Mouse (Mus musculus) MEL (cell line): ENCODE measurements at regions not wholly inside any gene's neighbourhood (a gene's known extent, or its start where the extent isn't known, plus 50 kb on each side); places are given as distances from the start of the nearest gene placed in this dataset.

Experiments
- DNase-seq: peaks from one replicate; pipeline ENCODE4 v3.0.0; 2011; ENCODE audit warnings: low read depth, low spot score
- H3K27ac ChIP-seq: 2 replicates; pipeline ENCODE4 v1.5.1; 2012; ENCODE audit warnings: low read depth, mild to moderate bottlenecking, control low read depth, low read length, moderate library complexity; ENCODE audit not compliant: control insufficient read depth
- H3K27me3 ChIP-seq, 2 experiments: fragments of 150-350 bp in 1 of 2; sonication (generic) in 1 of 2; 2 replicates each; pipeline ENCODE4 v1.6.1; 2012; ENCODE audit warnings: low read length in 2 of 2, mild to moderate bottlenecking in 2 of 2, improper control_type of control experiment in 1 of 2, moderate library complexity in 1 of 2; ENCODE audit not compliant: insufficient read depth in 2 of 2, control insufficient read depth in 1 of 2
- H3K36me3 ChIP-seq, 2 experiments: 2 replicates each; pipeline ENCODE4 v1.6.1; 2012 to 2014; ENCODE audit warnings: low read length in 2 of 2, improper control_type of control experiment in 1 of 2, inconsistent platforms in 1 of 2, mild to moderate bottlenecking in 1 of 2; ENCODE audit not compliant: insufficient read depth in 2 of 2, control insufficient read depth in 1 of 2
- H3K4me1 ChIP-seq, 2 experiments: fragments of 150-350 bp in 1 of 2; sonication (generic) in 1 of 2; 2 replicates each; pipeline ENCODE4 v1.6.1; 2012; ENCODE audit warnings: low read length in 2 of 2, improper control_type of control experiment in 1 of 2, mild to moderate bottlenecking in 1 of 2; ENCODE audit not compliant: insufficient read depth in 2 of 2, control insufficient read depth in 1 of 2
- H3K4me3 ChIP-seq, 2 experiments: fragments of 150-350 bp in 1 of 2; sonication (generic) in 1 of 2; 2 replicates each; pipeline ENCODE4 v1.5.1; 2012; ENCODE audit warnings: low read depth in 2 of 2, low read length in 2 of 2, mild to moderate bottlenecking in 2 of 2, moderate library complexity in 2 of 2, control low read depth in 1 of 2, improper control_type of control experiment in 1 of 2; ENCODE audit not compliant: control insufficient read depth in 1 of 2, insufficient read depth in 1 of 2
- H3K79me2 ChIP-seq: 2 replicates; pipeline ENCODE4 v1.6.1; 2012; ENCODE audit warnings: mild to moderate bottlenecking, low read length, moderate library complexity; ENCODE audit not compliant: control insufficient read depth, poor library complexity, insufficient read depth
- H3K9ac ChIP-seq: 2 replicates; pipeline ENCODE4 v1.6.1; 2012; ENCODE audit warnings: low read depth, mild to moderate bottlenecking, control low read depth, low read length, moderate library complexity; ENCODE audit not compliant: control insufficient read depth, poor library complexity, severe bottlenecking
- H3K9me3 ChIP-seq: fragments of 150-350 bp; sonication (generic); replicated peaks from 2 replicates; pipeline ENCODE4 v1.6.1; 2012; ENCODE audit warnings: mild to moderate bottlenecking, low read length, improper control_type of control experiment, moderate library complexity; ENCODE audit not compliant: insufficient read depth
- BHLHE40 ChIP-seq: IDR thresholded peaks from 2 replicates; pipeline ENCODE4 v1.6.1; 2012; ENCODE audit warnings: low read depth, mild to moderate bottlenecking, inconsistent platforms, low read length, improper control_type of control experiment, borderline replicate concordance
- CHD1 ChIP-seq: IDR thresholded peaks from 2 replicates; pipeline ENCODE4 v1.6.1; 2012; ENCODE audit warnings: low read depth, mild to moderate bottlenecking, inconsistent platforms, low read length, improper control_type of control experiment
- CTCF ChIP-seq, 3 experiments: IDR thresholded peaks in 2 of 3; conservative IDR thresholded peaks in 1 of 3; 2 replicates each; pipeline ENCODE4 v1.5.1; 2011 to 2012; ENCODE audit warnings: low read length in 3 of 3, low read depth in 2 of 3, mild to moderate bottlenecking in 2 of 3, improper control_type of control experiment in 1 of 3, inconsistent platforms in 1 of 3, mixed read lengths in 1 of 3, moderate library complexity in 1 of 3; ENCODE audit not compliant: control insufficient read depth in 1 of 3, insufficient read depth in 1 of 3, poor library complexity in 1 of 3, severe bottlenecking in 1 of 3
- E2F4 ChIP-seq: IDR thresholded peaks from 2 replicates; pipeline ENCODE4 v1.6.1; 2011; ENCODE audit warnings: low read depth, low read length, improper control_type of control experiment, borderline replicate concordance
- ELF1 ChIP-seq: IDR thresholded peaks from 2 replicates; pipeline ENCODE4 v1.6.1; 2014; ENCODE audit warnings: low read depth, mild to moderate bottlenecking, inconsistent platforms, low read length, improper control_type of control experiment, moderate library complexity
- EP300 ChIP-seq, 2 experiments: IDR thresholded peaks; 2 replicates each; pipeline ENCODE4 v1.6.1; 2011; ENCODE audit warnings: improper control_type of control experiment in 2 of 2, low read length in 2 of 2, low read depth in 1 of 2, mild to moderate bottlenecking in 1 of 2
- GABPA ChIP-seq: IDR thresholded peaks from 2 replicates; pipeline ENCODE4 v1.6.1; 2012; ENCODE audit warnings: low read depth, mild to moderate bottlenecking, inconsistent platforms, low read length, improper control_type of control experiment, moderate library complexity
- KAT2A ChIP-seq: conservative IDR thresholded peaks from 2 replicates; pipeline ENCODE4 v1.6.1; 2012; ENCODE audit warnings: low read depth, low read length, improper control_type of control experiment, inconsistent platforms
- MAFK ChIP-seq: IDR thresholded peaks from 2 replicates; pipeline ENCODE4 v1.6.1; 2011; ENCODE audit warnings: low read depth, mild to moderate bottlenecking, low read length, improper control_type of control experiment, borderline replicate concordance
- MEF2A ChIP-seq: IDR thresholded peaks from 2 replicates; pipeline ENCODE4 v1.6.1; 2014; ENCODE audit warnings: low read depth, mild to moderate bottlenecking, inconsistent platforms, low read length, improper control_type of control experiment; ENCODE audit not compliant: poor library complexity, insufficient replicate concordance, severe bottlenecking; ENCODE audit errors: extremely low read depth
- MXI1 ChIP-seq: IDR thresholded peaks from 2 replicates; pipeline ENCODE4 v1.6.1; 2011; ENCODE audit warnings: mild to moderate bottlenecking, low read depth, low read length, improper control_type of control experiment
- MYB ChIP-seq: IDR thresholded peaks from 2 replicates; pipeline ENCODE4 v1.6.1; 2011; ENCODE audit warnings: mild to moderate bottlenecking, low read depth, low read length, improper control_type of control experiment
- MYC ChIP-seq: IDR thresholded peaks from 2 replicates; pipeline ENCODE4 v1.6.1; 2011; ENCODE audit warnings: low read depth, mild to moderate bottlenecking, low read length, improper control_type of control experiment, moderate library complexity
- NELFE ChIP-seq: IDR thresholded peaks from 2 replicates; pipeline ENCODE4 v1.6.1; 2011; ENCODE audit warnings: low read depth, low read length, improper control_type of control experiment
- NRF1 ChIP-seq: IDR thresholded peaks from 2 replicates; pipeline ENCODE4 v1.6.1; 2014; ENCODE audit warnings: low read depth, mild to moderate bottlenecking, inconsistent platforms, low read length, improper control_type of control experiment, moderate library complexity; ENCODE audit not compliant: poor library complexity, insufficient read depth, severe bottlenecking
- POLR2AphosphoS2 ChIP-seq: IDR thresholded peaks from 2 replicates; pipeline ENCODE4 v1.6.1; 2011; ENCODE audit warnings: low read length, improper control_type of control experiment
- RCOR1 ChIP-seq: IDR thresholded peaks from 2 replicates; pipeline ENCODE4 v1.6.1; 2012; ENCODE audit warnings: low read depth, mild to moderate bottlenecking, inconsistent platforms, low read length, improper control_type of control experiment
- SMC3 ChIP-seq: IDR thresholded peaks from 2 replicates; pipeline ENCODE4 v1.6.1; 2011; ENCODE audit warnings: low read depth, low read length, improper control_type of control experiment
- TBP ChIP-seq: IDR thresholded peaks from 2 replicates; pipeline ENCODE4 v1.8.0; 2011; ENCODE audit warnings: low read depth, low read length, improper control_type of control experiment
- UBTF ChIP-seq: IDR thresholded peaks from 2 replicates; pipeline ENCODE4 v1.6.1; 2012; ENCODE audit warnings: low read depth, mild to moderate bottlenecking, inconsistent platforms, low read length, improper control_type of control experiment, moderate library complexity, borderline replicate concordance; ENCODE audit not compliant: insufficient read depth
- ZC3H11A ChIP-seq: IDR thresholded peaks from 2 replicates; pipeline ENCODE4 v1.6.1; 2012; ENCODE audit warnings: low read depth, mild to moderate bottlenecking, inconsistent platforms, low read length, improper control_type of control experiment
- ZNF384 ChIP-seq: IDR thresholded peaks from 2 replicates; pipeline ENCODE4 v1.6.1; 2012; ENCODE audit warnings: low read depth, mild to moderate bottlenecking, inconsistent platforms, low read length, improper control_type of control experiment

DNA sequence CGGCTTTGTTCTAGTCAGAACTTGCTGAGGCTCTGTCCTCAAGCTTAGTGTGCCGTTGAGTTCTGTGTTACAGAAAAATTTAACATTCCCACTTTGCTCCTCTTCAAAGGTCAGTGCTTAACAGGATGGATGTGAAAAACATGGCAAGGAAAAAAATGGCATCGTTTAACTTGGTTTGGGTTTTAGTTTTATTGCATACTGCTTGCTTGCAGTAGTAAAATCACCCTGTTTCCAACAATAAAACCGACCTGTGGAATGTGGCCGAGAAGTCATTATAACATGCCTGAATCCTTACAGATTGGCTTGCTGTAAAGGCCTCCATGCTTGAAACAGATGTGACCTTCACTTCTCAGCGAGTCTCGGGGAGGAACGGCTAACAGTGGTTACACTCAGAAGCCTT lies 212.1 kb upstream of the Acvr2a start:
- Histone ChIP-seq H3K9me3 (no peaks in the 10 kb centered on the region), H3K79me2 (no peaks in the 10 kb centered on the region), H3K4me3 (no peak overlapping the region), H3K36me3 (no peaks in the 10 kb centered on the region), H3K27ac (no peak overlapping the region), H3K4me1 (no peaks in the 10 kb centered on the region)
- TF ChIP-seq RCOR1 (no peak), E2F4 (no peak), GABPA (no peak), ZNF384 (no peak), SMC3 (no peak), EP300 (IDR thresholded peaks at IDR 0.05; ENCODE audit: low read depth in 1 of 2, low read length in 2 of 2) (no peak), MYB (no peak), UBTF (no peak)
- TF ChIP-seq, all 39 proteins: peak for 0
- no peak overlapping the region for H3K9ac ChIP-seq
- no peaks in the 10 kb centered on the region for H3K27me3 ChIP-seq
- no peak for DNase-seq

DNA sequence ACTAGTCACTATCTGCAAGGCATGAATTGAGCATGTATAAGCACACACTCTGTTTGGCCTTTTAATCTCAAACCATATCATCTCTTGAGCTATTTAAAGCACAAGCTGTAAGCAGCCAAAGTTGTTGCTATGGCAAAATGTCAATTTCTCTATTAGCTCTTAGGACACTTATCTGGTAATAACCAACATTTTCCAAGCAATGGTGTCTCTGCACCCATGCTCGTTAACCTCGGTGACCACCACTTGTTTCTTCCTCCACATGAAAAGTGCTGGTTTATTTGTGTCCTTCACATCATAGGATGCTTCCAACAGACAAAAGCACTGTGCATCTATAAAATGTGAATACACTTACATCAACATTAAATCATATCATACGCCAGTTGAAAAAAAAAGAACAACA lies 204.4 kb upstream of the Acvr2a start:
- no peaks in the 10 kb centered on the region for H3K9me3 ChIP-seq
- DNase-seq = no peak
- H3K9ac ChIP-seq = no peak overlapping the region
- no peaks in the 10 kb centered on the region for H3K4me1 ChIP-seq
- TF ChIP-seq POLR2AphosphoS2 (no peak), CHD1 (no peak), ZNF384 (no peak), GABPA (no peak), MXI1 (no peak), ELF1 (no peak), RCOR1 (no peak), NELFE (no peak), MYB (no peak), CTCF (IDR thresholded peaks at IDR 0.05 in 2 of 3, conservative IDR thresholded peaks at IDR 0.05 in 1 of 3; ENCODE audit: control insufficient read depth in 1 of 3, insufficient read depth in 1 of 3, low read depth in 2 of 3, low read length in 3 of 3, poor library complexity in 1 of 3, severe bottlenecking in 1 of 3) (no peak), EP300 (IDR thresholded peaks at IDR 0.05; ENCODE audit: low read depth in 1 of 2, low read length in 2 of 2) (no peak), MEF2A (no peak), KAT2A (no peak), BHLHE40 (no peak), SMC3 (no peak), MYC (no peak), MAFK (no peak), ZC3H11A (no peak), TBP (no peak), NRF1 (no peak)
- no peaks in the 10 kb centered on the region for H3K79me2 ChIP-seq
- no peaks in the 10 kb centered on the region for H3K27me3 ChIP-seq
- no peak overlapping the region for H3K4me3 ChIP-seq
- no peaks in the 10 kb centered on the region for H3K36me3 ChIP-seq
- no peak overlapping the region for H3K27ac ChIP-seq
